Mouse (Mus musculus) thymus, postnatal 4 days (tissue): ENCODE measurements at regions not wholly inside any gene's neighbourhood (a gene's known extent, or its start where the extent isn't known, plus 50 kb on each side); places are given as distances from the start of the nearest gene placed in this dataset.

Source experiments
- DNase-seq: peaks from one replicate; pipeline ENCODE4 v3.0.0; 2021

GRCm38 (mm10) chr3:51151104-51151503 lies 73.1 kb upstream of the Noct start:
- no peak for DNase-seq

- no peak for DNase-seq
These were observed 68.6 kb upstream of the Noct start for GRCm38 (mm10) chr3:51155621-51156020.

- peak; percentile 42 for DNase-seq
These were observed 67.6 kb upstream of the Noct start for GRCm38 (mm10) chr3:51156386-51157290.

GRCm38 (mm10) chr3:51157291-51157650 lies 67.0 kb upstream of the Noct start:
- no peak for DNase-seq

GRCm38 (mm10) chr3:51158449-51158848 lies 65.8 kb upstream of the Noct start:
- no peak for DNase-seq

GRCm38 (mm10) chr3:51159322-51159721 lies 64.9 kb upstream of the Noct start:
- DNase-seq, result no peak

- DNase-seq, result no peak
These were observed 64.4 kb upstream of the Noct start for GRCm38 (mm10) chr3:51159881-51160280.

- DNase-seq, result no peak
These were observed 63.6 kb upstream of the Noct start for GRCm38 (mm10) chr3:51160625-51161024.

GRCm38 (mm10) chr3:51169150-51169925 lies 54.9 kb upstream of the Noct start:
- DNase-seq, result no peak

GRCm38 (mm10) chr3:51170225-51170852 lies 53.9 kb upstream of the Noct start:
- DNase-seq, result peak; percentile 81
